Mouse (Mus musculus): ENCODE results near the gene Micu1. TPM values are rescaled to one million over a fixed set of nuclear protein-coding genes. Genes with fewer than 3 reads are reported as not detected.

The Micu1 gene
- 44.3 TPM for total RNA-seq (2023)

DNA sequence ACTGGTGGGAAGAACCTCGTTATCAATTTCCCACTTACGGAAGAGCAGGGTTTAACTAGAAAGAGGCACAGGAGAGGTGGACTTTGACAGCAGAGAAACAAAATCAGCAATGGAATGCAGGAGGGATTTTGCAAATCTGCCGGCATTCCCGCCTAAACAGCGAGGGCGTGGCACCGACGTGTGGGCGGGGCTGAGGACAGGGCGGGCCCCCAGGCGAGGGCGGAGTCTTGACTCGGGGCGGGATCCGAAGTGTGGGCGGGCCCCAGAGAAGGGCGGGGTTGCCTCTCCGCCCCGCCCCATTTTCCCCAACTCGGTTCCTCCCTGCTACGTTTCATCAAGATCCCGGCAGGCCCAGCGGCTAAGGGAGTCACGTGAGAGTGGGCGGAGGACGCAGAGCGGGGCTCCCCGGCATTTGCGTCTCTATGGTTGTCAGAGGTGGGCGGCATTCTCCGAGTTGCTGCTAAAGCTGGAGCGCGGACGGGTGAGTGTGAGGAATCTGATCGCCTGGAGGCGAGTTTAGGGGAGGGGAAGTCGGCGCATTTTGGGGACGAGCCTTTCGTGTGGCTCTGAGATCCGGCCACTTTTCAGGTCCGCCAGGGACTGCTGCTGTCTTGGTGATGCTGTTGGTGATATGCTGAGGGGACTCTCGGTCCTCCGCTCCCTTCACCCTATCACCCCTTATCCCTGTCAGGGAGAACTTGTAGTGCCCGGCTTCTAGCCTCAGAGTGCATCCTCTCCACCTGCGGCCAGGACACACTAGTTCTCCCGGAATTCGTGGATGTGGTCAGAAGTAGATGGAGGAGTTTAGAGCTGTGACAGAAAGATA is at the start of gene Micu1:
Micu1 (plus strand) TSS at position 271 of the 826 bp plus-strand sequence.

DNA sequence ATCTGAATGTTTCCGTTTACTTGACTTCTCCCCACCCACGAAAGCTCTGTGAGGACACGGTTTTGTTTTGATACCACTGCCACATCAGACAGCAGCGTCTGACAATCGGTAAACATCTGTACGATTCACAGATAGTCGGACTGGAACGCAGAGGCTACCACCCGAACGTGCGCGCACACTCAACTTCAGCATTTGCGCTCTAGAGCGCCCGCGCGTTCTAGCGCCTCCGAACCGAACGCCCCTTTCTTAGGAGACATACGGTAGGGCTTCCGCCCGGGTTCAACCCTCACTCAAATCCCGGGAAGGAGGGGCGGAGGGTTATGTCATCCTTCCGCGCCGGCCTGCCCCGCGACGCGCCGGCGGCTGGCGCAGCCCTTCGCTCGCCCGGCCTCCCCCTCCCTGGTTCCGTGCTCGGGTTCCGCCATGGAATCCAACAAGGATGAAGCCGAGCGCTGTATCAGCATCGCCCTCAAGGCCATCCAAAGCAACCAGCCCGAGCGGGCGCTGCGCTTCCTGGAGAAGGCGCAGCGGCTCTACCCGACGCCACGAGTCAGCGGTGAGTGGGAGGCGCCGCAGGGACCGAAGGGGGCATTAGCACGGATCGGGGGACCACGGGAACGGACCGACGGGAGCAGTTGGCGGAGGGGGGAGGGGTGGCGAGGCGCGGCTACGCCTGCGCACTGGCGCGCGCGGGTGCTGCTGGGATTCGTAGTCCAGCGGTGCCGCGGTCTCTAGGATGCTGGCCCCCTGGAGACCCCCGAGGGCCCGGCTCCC is 177.2 kb downstream of the Micu1 start, which contains the start of gene Dnajb12:
Dnajb12 (plus strand) TSS at position 302 of the 774 bp plus-strand sequence.

Other genes starting within 250 kb of the Micu1 start
- gene Gm10322, start 86.4 kb upstream of the Micu1 start, total RNA-seq (2023) = not detected
- gene Mcu, start 85.8 kb upstream of the Micu1 start, total RNA-seq (2023) = 24.7 TPM
- 51.0 TPM for gene Dnajb12, start 177.1 kb downstream of the Micu1 start, total RNA-seq (2023)
- 14.5 TPM for gene Ddit4, start 249.4 kb downstream of the Micu1 start, total RNA-seq (2023)

Data from CD4-positive naive resting alpha-beta T cell, adult 76 days (primary cell).